Mouse (Mus musculus) hindbrain, embryonic 14.5 days (tissue): ENCODE data around the gene Cd276. TPM values are rescaled to one million over a fixed set of nuclear protein-coding genes. Genes with fewer than 3 reads are reported as not detected.

Experiments used
- ATAC-seq: fragments of 200-750 bp; cut with Nextera tagmentation; 2 replicates; pipeline ENCODE4 v1.8.0; 2017; ENCODE audit warnings: moderate number of reproducible peaks, mild to moderate bottlenecking, moderate TSS enrichment, moderate library complexity; ENCODE audit not compliant: low FRiP score
- DNase-seq: peaks from one replicate; pipeline ENCODE4 v3.0.0-alpha.2; 2015; ENCODE audit warnings: low spot score
- H3K27ac ChIP-seq: fragments of 300-500 bp; sonication (generic); 2 replicates; pipeline ENCODE4 v1.5.1; 2014; ENCODE audit warnings: mild to moderate bottlenecking, moderate library complexity
- H3K27me3 ChIP-seq: fragments of 300-500 bp; sonication (generic); 2 replicates; pipeline ENCODE4 v1.6.1; 2014; ENCODE audit warnings: mild to moderate bottlenecking, low read length, mixed read lengths; ENCODE audit not compliant: control insufficient read depth, insufficient read depth
- H3K36me3 ChIP-seq: fragments of 300-500 bp; sonication (generic); replicated peaks from 2 replicates; pipeline ENCODE4 v1.6.1; 2014; ENCODE audit not compliant: control insufficient read depth, insufficient read depth
- H3K4me1 ChIP-seq: fragments of 300-500 bp; sonication (generic); replicated peaks from 2 replicates; pipeline ENCODE4 v1.6.1; 2014; ENCODE audit warnings: antibody characterized with exemption, low read length, mixed read lengths; ENCODE audit not compliant: control insufficient read depth, insufficient read depth
- H3K4me2 ChIP-seq: fragments of 300-500 bp; sonication (generic); replicated peaks from 2 replicates; pipeline ENCODE4 v1.6.1; 2014; ENCODE audit warnings: mild to moderate bottlenecking, moderate library complexity
- H3K4me3 ChIP-seq: fragments of 300-500 bp; sonication (generic); replicated peaks from 2 replicates; pipeline ENCODE4 v1.5.1; 2014; ENCODE audit warnings: mild to moderate bottlenecking, low read length
- H3K9ac ChIP-seq: fragments of 300-500 bp; sonication (generic); 2 replicates; pipeline ENCODE4 v1.6.1; 2014
- H3K9me3 ChIP-seq: fragments of 300-500 bp; sonication (generic); 2 replicates; pipeline ENCODE4 v1.6.1; 2016; ENCODE audit warnings: low read length; ENCODE audit not compliant: control insufficient read depth
- WGBS: fragments of 180-500 bp; shearing (Covaris S2); extraction: QIAGEN DNeasy Blood & Tissue Kit; methylation state at CpG from one replicate; pipeline ENCODE4 v1.1.7; 2014; 5-methylcytosine and 5-hydroxymethylcytosine counted together
- polyA plus RNA-seq: library from polyadenylated mRNA; unstranded; fragments of >200 nt; fragmentation: Nextera tagmentation; extraction: Ambion mirVana; gene quantifications from 2 replicates; pipeline ENCODE4 v1.2.1, GENCODE M21; 2014

The Cd276 gene
- polyA plus RNA-seq, 1 experiment from 2014 or later: 37.6 TPM

- no peak for ATAC-seq
- WGBS: 65% methylated on average over 4 of the region's 4 CpGs
- H3K27me3 ChIP-seq: no peaks in the 10 kb centered on the region
These were observed 57.3 kb downstream of the Cd276 start for GRCm38 (mm10) chr9:58497942-58498341.

GRCm38 (mm10) chr9:58496470-58497182 is 58.6 kb downstream of the Cd276 start:
- 31% methylated on average over 4 of the region's 4 CpGs for WGBS
- DNase-seq (peak; percentile 49), ATAC-seq (no peak)

More at GRCm38 (mm10) chr9:58497942-58498341, 57.3 kb downstream of the Cd276 start:
- Histone ChIP-seq H3K27ac (no peak overlapping the region), H3K9ac (no peak overlapping the region), H3K4me1 (0 out of 2 replicates have a peak, but pooled peaks cover 11% of the 10 kb centered on the region), H3K4me2 (no peak overlapping the region), H3K9me3 (no peaks in the 10 kb centered on the region), H3K4me3 (no peak overlapping the region), H3K36me3 (no peaks in the 10 kb centered on the region)
- DNase-seq: no peak

GRCm38 (mm10) chr9:58495035-58495434 is 60.2 kb downstream of the Cd276 start:
- H3K9me3 ChIP-seq: no peaks in the 10 kb centered on the region
- DNase-seq (no peak), ATAC-seq (no peak)
- no peak overlapping the region for H3K4me3 ChIP-seq
- H3K27ac ChIP-seq: no peak overlapping the region
- no peaks in the 10 kb centered on the region for H3K27me3 ChIP-seq
- peaks cover 32% of the 10 kb centered on the region for H3K4me1 ChIP-seq
- no peak overlapping the region for H3K4me2 ChIP-seq
- 57% methylated on average over 2 of the region's 2 CpGs for WGBS
- no peak overlapping the region for H3K9ac ChIP-seq
- 0 out of 2 replicates have a peak, but pooled peaks cover 3% of the 10 kb centered on the region for H3K36me3 ChIP-seq

More at GRCm38 (mm10) chr9:58496470-58497182, 58.6 kb downstream of the Cd276 start:
- Histone ChIP-seq H3K27me3 (no peaks in the 10 kb centered on the region), H3K4me2 (no peak overlapping the region), H3K36me3 (no peaks in the 10 kb centered on the region), H3K9ac (no peak overlapping the region), H3K4me1 (peaks cover 17% of the 10 kb centered on the region; the same call in 1 of the 2 replicates), H3K4me3 (no peak overlapping the region), H3K9me3 (no peaks in the 10 kb centered on the region), H3K27ac (no peak overlapping the region)

- 66% methylated on average over 2 of the region's 2 CpGs for WGBS
- Histone ChIP-seq H3K9me3 (no peaks in the 10 kb centered on the region), H3K4me2 (peak overlapping the region; percentile 95), H3K4me1 (peaks cover 29% of the 10 kb centered on the region), H3K27ac (no peak overlapping the region), H3K9ac (peak overlapping the region; percentile 93), H3K27me3 (no peaks in the 10 kb centered on the region), H3K4me3 (peak overlapping the region; percentile 77), H3K36me3 (0 out of 2 replicates have a peak, but pooled peaks cover 3% of the 10 kb centered on the region)
- DNase-seq: no peak
- no peak for ATAC-seq
These were observed 64.8 kb downstream of the Cd276 start for GRCm38 (mm10) chr9:58490391-58490790.

- Histone ChIP-seq H3K27ac (no peak overlapping the region; the same call in 1 of the 2 replicates), H3K4me1 (peaks cover 29% of the 10 kb centered on the region)
- WGBS: 6% methylated on average over 7 of the region's 7 CpGs
These were observed 65.4 kb downstream of the Cd276 start for GRCm38 (mm10) chr9:58489865-58490165.

GRCm38 (mm10) chr9:58489133-58489864 is 65.9 kb downstream of the Cd276 start:
- H3K4me2 ChIP-seq: peak overlapping the region; percentile 95
- H3K4me3 ChIP-seq: peak overlapping the region; percentile 77
- H3K27me3 ChIP-seq: no peaks in the 10 kb centered on the region
- H3K9ac ChIP-seq: peak overlapping the region; percentile 93
- DNase-seq: peak; percentile 48
- H3K4me1 ChIP-seq: peaks cover 29% of the 10 kb centered on the region
- ATAC-seq: peak; percentile 47
- peak overlapping the region; percentile 90 for H3K27ac ChIP-seq
- H3K36me3 ChIP-seq: 0 out of 2 replicates have a peak, but pooled peaks cover 3% of the 10 kb centered on the region
- no peaks in the 10 kb centered on the region for H3K9me3 ChIP-seq
- WGBS: 0% methylated on average over 13 of the region's 13 CpGs

More at GRCm38 (mm10) chr9:58489865-58490165, 65.4 kb downstream of the Cd276 start:
- Histone ChIP-seq H3K9ac (peak overlapping the region; percentile 93), H3K27me3 (no peaks in the 10 kb centered on the region), H3K4me3 (peak overlapping the region; percentile 77), H3K9me3 (no peaks in the 10 kb centered on the region), H3K4me2 (peak overlapping the region; percentile 95), H3K36me3 (0 out of 2 replicates have a peak, but pooled peaks cover 3% of the 10 kb centered on the region)
- DNase-seq (no peak), ATAC-seq (no peak)

GRCm38 (mm10) chr9:58487851-58488801 is 67.1 kb downstream of the Cd276 start, which contains the start of gene Insyn1:
Gene Insyn1, plus strand, starts transcription at chr9:58488603.
- no peaks in the 10 kb centered on the region for H3K27me3 ChIP-seq
- peak within 1 kb of the TSS; percentile 95 for H3K4me2 ChIP-seq
- H3K36me3 ChIP-seq: 0 out of 2 replicates have a peak, but pooled peaks cover 3% of the 10 kb centered on the region
- ATAC-seq (peak; percentile 76), DNase-seq (peak; percentile 71)
- H3K4me3 ChIP-seq: peak within 1 kb of the TSS; percentile 77
- H3K4me1 ChIP-seq: peaks cover 29% of the 10 kb centered on the region
- peak within 1 kb of the TSS; percentile 90 for H3K27ac ChIP-seq
- no peaks in the 10 kb centered on the region for H3K9me3 ChIP-seq
- peak within 1 kb of the TSS; percentile 93 for H3K9ac ChIP-seq
- WGBS: under 1% methylated on average over 88 of the region's 104 CpGs

- no peaks in the 10 kb centered on the region for H3K27me3 ChIP-seq
- H3K4me3 ChIP-seq: no peak overlapping the region
- H3K27ac ChIP-seq: no peak overlapping the region
- no peak overlapping the region for H3K9ac ChIP-seq
- H3K4me2 ChIP-seq: no peak overlapping the region; the same call in 1 of the 2 replicates
- ATAC-seq: no peak
- H3K36me3 ChIP-seq: 0 out of 2 replicates have a peak, but pooled peaks cover 3% of the 10 kb centered on the region
- peaks cover 27% of the 10 kb centered on the region for H3K4me1 ChIP-seq
- no peak for DNase-seq
- H3K9me3 ChIP-seq: no peaks in the 10 kb centered on the region
- WGBS: 14% methylated on average over 3 of the region's 3 CpGs
These were observed 68.2 kb downstream of the Cd276 start for GRCm38 (mm10) chr9:58487076-58487475.
